Mouse (Mus musculus) lung, embryonic 15.5 days (tissue): ENCODE results near the gene Hagh. TPM values are rescaled to one million over a fixed set of nuclear protein-coding genes. Genes with fewer than 3 reads are reported as not detected.

Source experiments
- ATAC-seq: fragments of 200-750 bp; cut with Nextera tagmentation; 2 replicates; pipeline ENCODE4 v1.8.0; 2017; ENCODE audit warnings: moderate number of reproducible peaks, borderline replicate concordance; ENCODE audit not compliant: low FRiP score, low TSS enrichment; ENCODE audit errors: extremely low read depth
- H3K27ac ChIP-seq: fragments of 300-500 bp; sonication (generic); 2 replicates; pipeline ENCODE4 v1.5.1; 2015; ENCODE audit warnings: moderate library complexity, mild to moderate bottlenecking, inconsistent platforms
- H3K27me3 ChIP-seq: fragments of 300-500 bp; sonication (generic); 2 replicates; pipeline ENCODE4 v1.6.1; 2015; ENCODE audit warnings: inconsistent platforms
- H3K36me3 ChIP-seq: fragments of 300-500 bp; sonication (generic); 2 replicates; pipeline ENCODE4 v1.6.1; 2015; ENCODE audit warnings: inconsistent platforms
- H3K4me1 ChIP-seq: fragments of 300-500 bp; sonication (generic); 2 replicates; pipeline ENCODE4 v1.6.1; 2015; ENCODE audit warnings: inconsistent platforms
- H3K4me2 ChIP-seq: fragments of 300-500 bp; sonication (generic); 2 replicates; pipeline ENCODE4 v1.6.1; 2015; ENCODE audit warnings: inconsistent platforms, mild to moderate bottlenecking, moderate library complexity
- H3K4me3 ChIP-seq: fragments of 300-500 bp; sonication (generic); 2 replicates; pipeline ENCODE4 v1.5.1; 2015; ENCODE audit warnings: mild to moderate bottlenecking, inconsistent platforms
- H3K9ac ChIP-seq: fragments of 300-500 bp; sonication (generic); 2 replicates; pipeline ENCODE4 v1.6.1; 2015; ENCODE audit warnings: inconsistent platforms
- H3K9me3 ChIP-seq: fragments of 300-500 bp; sonication (generic); 2 replicates; pipeline ENCODE4 v1.6.1; 2016; ENCODE audit warnings: inconsistent platforms
- WGBS: fragments of 180-500 bp; shearing (Covaris S2); methylation state at CpG from one replicate; pipeline ENCODE4 v1.1.7; 2015; 5-methylcytosine and 5-hydroxymethylcytosine counted together
- polyA plus RNA-seq: library from polyadenylated mRNA; unstranded; fragments of >200 nt; fragmentation: Nextera tagmentation; extraction: Ambion mirVana; gene quantifications from 2 replicates; pipeline ENCODE4 v1.2.1, GENCODE M21; 2015

Hagh gene
- polyA plus RNA-seq, 1 experiment from 2014 or later, result 32.1 TPM

- H3K4me2 ChIP-seq, result no peak overlapping the region
- no peaks in the 10 kb centered on the region for H3K36me3 ChIP-seq
- peaks cover 9% of the 10 kb centered on the region; the same call in 1 of the 2 replicates for H3K27me3 ChIP-seq
- no peak overlapping the region for H3K4me3 ChIP-seq
- no peak overlapping the region for H3K9ac ChIP-seq
- no peaks in the 10 kb centered on the region for H3K9me3 ChIP-seq
- H3K4me1 ChIP-seq, result no peaks in the 10 kb centered on the region
- no peak for ATAC-seq
- 32% methylated on average over 6 of the region's 6 CpGs for WGBS
- H3K27ac ChIP-seq, result no peak overlapping the region
Observed at GRCm38 (mm10) chr17:24818172-24818571, 21.8 kb upstream of the Hagh start.

- ATAC-seq, result no peak
- no peaks in the 10 kb centered on the region for H3K36me3 ChIP-seq
- H3K4me2 ChIP-seq, result no peak overlapping the region
- 65% methylated on average over 2 of the region's 2 CpGs for WGBS
- H3K9ac ChIP-seq, result no peak overlapping the region
- no peak overlapping the region for H3K27ac ChIP-seq
- H3K4me3 ChIP-seq, result no peak overlapping the region
- peaks cover 10% of the 10 kb centered on the region; the same call in 1 of the 2 replicates for H3K27me3 ChIP-seq
- H3K9me3 ChIP-seq, result no peaks in the 10 kb centered on the region
- no peaks in the 10 kb centered on the region for H3K4me1 ChIP-seq
Observed at GRCm38 (mm10) chr17:24819469-24819868, 20.5 kb upstream of the Hagh start.

- H3K27me3 ChIP-seq, result peaks cover 10% of the 10 kb centered on the region; the same call in 1 of the 2 replicates
- no peaks in the 10 kb centered on the region for H3K36me3 ChIP-seq
- no peaks in the 10 kb centered on the region for H3K9me3 ChIP-seq
- no peak overlapping the region for H3K4me2 ChIP-seq
- H3K9ac ChIP-seq, result no peak overlapping the region
- H3K4me3 ChIP-seq, result no peak overlapping the region
- no peak overlapping the region for H3K27ac ChIP-seq
- 52% methylated on average over 3 of the region's 3 CpGs for WGBS
- no peak for ATAC-seq
- H3K4me1 ChIP-seq, result no peaks in the 10 kb centered on the region
Observed at GRCm38 (mm10) chr17:24821351-24822280, 18.3 kb upstream of the Hagh start.

- H3K9me3 ChIP-seq, result no peaks in the 10 kb centered on the region
- WGBS, result 51% methylated on average over 5 of the region's 5 CpGs
- ATAC-seq, result no peak
- H3K4me3 ChIP-seq, result no peak overlapping the region
- H3K36me3 ChIP-seq, result no peaks in the 10 kb centered on the region
- no peak overlapping the region for H3K27ac ChIP-seq
- H3K9ac ChIP-seq, result no peak overlapping the region
- H3K4me2 ChIP-seq, result no peak overlapping the region
- H3K27me3 ChIP-seq, result peaks cover 5% of the 10 kb centered on the region; the same call in 1 of the 2 replicates
- no peaks in the 10 kb centered on the region for H3K4me1 ChIP-seq
Observed at GRCm38 (mm10) chr17:24840341-24840740, 398 bp downstream of the Hagh start.

GRCm38 (mm10) chr17:24841133-24841532 is 1.2 kb downstream of the Hagh start:
- Histone ChIP-seq H3K9me3 (no peaks in the 10 kb centered on the region), H3K4me1 (no peaks in the 10 kb centered on the region)

GRCm38 (mm10) chr17:24842631-24843030 is 2.7 kb downstream of the Hagh start:
- Histone ChIP-seq H3K4me2 (no peak overlapping the region), H3K36me3 (no peaks in the 10 kb centered on the region), H3K9ac (no peak overlapping the region), H3K4me3 (no peak overlapping the region), H3K27ac (no peak overlapping the region), H3K9me3 (no peaks in the 10 kb centered on the region), H3K27me3 (peaks cover 5% of the 10 kb centered on the region; the same call in 1 of the 2 replicates), H3K4me1 (no peaks in the 10 kb centered on the region)
- ATAC-seq, result no peak
- 47% methylated on average over 2 of the region's 2 CpGs for WGBS

More at GRCm38 (mm10) chr17:24841133-24841532, 1.2 kb downstream of the Hagh start:
- Histone ChIP-seq H3K36me3 (no peaks in the 10 kb centered on the region), H3K27ac (no peak overlapping the region), H3K4me3 (no peak overlapping the region), H3K27me3 (peaks cover 5% of the 10 kb centered on the region; the same call in 1 of the 2 replicates), H3K9ac (no peak overlapping the region), H3K4me2 (no peak overlapping the region)
- WGBS, result 46% methylated on average over 4 of the region's 4 CpGs
- ATAC-seq, result no peak

- no peak overlapping the region for H3K27ac ChIP-seq
- no peak overlapping the region for H3K4me2 ChIP-seq
- H3K27me3 ChIP-seq, result peaks cover 5% of the 10 kb centered on the region; the same call in 1 of the 2 replicates
- 48% methylated on average over 9 of the region's 9 CpGs for WGBS
- peaks cover 7% of the 10 kb centered on the region for H3K4me1 ChIP-seq
- H3K4me3 ChIP-seq, result no peak overlapping the region
- no peak overlapping the region for H3K9ac ChIP-seq
- ATAC-seq, result no peak
- H3K36me3 ChIP-seq, result no peaks in the 10 kb centered on the region
- H3K9me3 ChIP-seq, result no peaks in the 10 kb centered on the region
Observed at GRCm38 (mm10) chr17:24844525-24844924, 4.6 kb downstream of the Hagh start.

- Histone ChIP-seq H3K27me3 (peaks cover 9% of the 10 kb centered on the region; the same call in 1 of the 2 replicates), H3K4me2 (no peak overlapping the region), H3K4me1 (peaks cover 11% of the 10 kb centered on the region), H3K9me3 (no peaks in the 10 kb centered on the region), H3K36me3 (no peaks in the 10 kb centered on the region), H3K9ac (no peak overlapping the region), H3K4me3 (no peak overlapping the region), H3K27ac (no peak overlapping the region)
- no peak for ATAC-seq
- WGBS, result 96% methylated on average over 1 of the region's 1 CpGs
Observed at GRCm38 (mm10) chr17:24847386-24847785, 7.4 kb downstream of the Hagh start.

- H3K36me3 ChIP-seq, result 0 out of 2 replicates have a peak, but pooled peaks cover 2% of the 10 kb centered on the region
- H3K4me3 ChIP-seq, result peak overlapping the region; percentile 75; the same call in 1 of the 2 replicates
- H3K27me3 ChIP-seq, result peaks cover 9% of the 10 kb centered on the region; the same call in 1 of the 2 replicates
- no peaks in the 10 kb centered on the region for H3K9me3 ChIP-seq
- no peak overlapping the region; the same call in 1 of the 2 replicates for H3K9ac ChIP-seq
- peaks cover 11% of the 10 kb centered on the region for H3K4me1 ChIP-seq
- peak overlapping the region; percentile 82 for H3K4me2 ChIP-seq
- H3K27ac ChIP-seq, result no peak overlapping the region
- no peak for ATAC-seq
Observed at GRCm38 (mm10) chr17:24848600-24849031, 8.7 kb downstream of the Hagh start.

- Histone ChIP-seq H3K4me1 (peaks cover 11% of the 10 kb centered on the region), H3K4me3 (peak overlapping the region; percentile 75), H3K27ac (peak overlapping the region; percentile 93), H3K9ac (peak overlapping the region; percentile 74), H3K36me3 (0 out of 2 replicates have a peak, but pooled peaks cover 3% of the 10 kb centered on the region), H3K9me3 (no peaks in the 10 kb centered on the region), H3K27me3 (peaks cover 9% of the 10 kb centered on the region; the same call in 1 of the 2 replicates), H3K4me2 (peak overlapping the region; percentile 82)
- 0% methylated on average over 21 of the region's 21 CpGs for WGBS
- ATAC-seq, result peak; percentile 56
Observed at GRCm38 (mm10) chr17:24849733-24850064, 9.8 kb downstream of the Hagh start.

GRCm38 (mm10) chr17:24850065-24850772 is 10.3 kb downstream of the Hagh start, which contains the start of gene Fahd1:
TSS of gene Fahd1 (minus strand) at chr17:24850364.
- peak; percentile 99 for ATAC-seq
- H3K9ac ChIP-seq, result peak within 1 kb of the TSS; percentile 74
- H3K4me1 ChIP-seq, result peaks cover 11% of the 10 kb centered on the region
- H3K4me2 ChIP-seq, result peak within 1 kb of the TSS; percentile 82
- 0 out of 2 replicates have a peak, but pooled peaks cover 3% of the 10 kb centered on the region for H3K36me3 ChIP-seq
- no peaks in the 10 kb centered on the region for H3K9me3 ChIP-seq
- 0% methylated on average over 58 of the region's 58 CpGs for WGBS
- peak within 1 kb of the TSS; percentile 75 for H3K4me3 ChIP-seq
- peak within 1 kb of the TSS; percentile 93 for H3K27ac ChIP-seq
- peaks cover 9% of the 10 kb centered on the region; the same call in 1 of the 2 replicates for H3K27me3 ChIP-seq
